ENCODE assay signal across 8 mouse cellular contexts in genomic region chr11:53478383-53479170, GRCm38 (mm10). TPM values are rescaled to one million over a fixed set of nuclear protein-coding genes. Genes with fewer than 3 reads are reported as not detected.
A peak's percentile ranks its signal among the peaks of the same experiment; 100 is the strongest.
DNase-seq lines count a peak whose midpoint lies in the region; ATAC-seq and TF ChIP-seq lines count a peak whose summit lies in the region.

No protein-coding gene starts in this region.

- peak overlapping the region; percentile 42 for H3K4me3 ChIP-seq in kidney, embryonic 14.5 days (ENCODE audit: low read length)
- peak overlapping the region; percentile 39 for H3K4me3 ChIP-seq in bone marrow macrophage, adult 2 months (ENCODE audit: insufficient read depth, low read length)
- peak overlapping the region; percentile 47 for H3K4me3 ChIP-seq in embryonic facial prominence, embryonic 14.5 days (ENCODE audit: low read depth, low read length)
- H3K4me3 ChIP-seq in neural tube, embryonic 14.5 days (ENCODE audit: low read depth, low read length): peak overlapping the region; percentile 41

- H3K27ac ChIP-seq in kidney, embryonic 14.5 days (ENCODE audit: low read depth, low read length): no peak overlapping the region
- H3K27ac ChIP-seq in bone marrow macrophage, adult 2 months (ENCODE audit: insufficient read depth, low read depth, low read length): no peak overlapping the region
- H3K27ac ChIP-seq in embryonic facial prominence, embryonic 14.5 days (replicated peaks; ENCODE audit: low read depth, low read length): no peak overlapping the region
- no peak overlapping the region for H3K27ac ChIP-seq in neural tube, embryonic 14.5 days (ENCODE audit: low read depth, low read length)

- DNase-seq in kidney, adult 8-10 months: no peak
- DNase-seq in embryonic facial prominence, embryonic 14.5 days (ENCODE audit: low spot score): no peak
- peak; percentile 33 to 54 for DNase-seq in kidney, postnatal 4 days
- no peak for DNase-seq in thymus, adult 18-20 months
- no peak for DNase-seq in lung, postnatal 4 days

- no peaks in the 10 kb centered on the region for H3K36me3 ChIP-seq in kidney, embryonic 14.5 days (ENCODE audit: control insufficient read depth, insufficient read depth, low read length)
- H3K36me3 ChIP-seq in embryonic facial prominence, embryonic 14.5 days (ENCODE audit: control insufficient read depth, insufficient read depth, low read length): no peaks in the 10 kb centered on the region
- no peaks in the 10 kb centered on the region for H3K36me3 ChIP-seq in neural tube, embryonic 14.5 days (ENCODE audit: control insufficient read depth, insufficient read depth, low read length)

- peaks cover 48% of the 10 kb centered on the region for H3K27me3 ChIP-seq in kidney, embryonic 14.5 days (ENCODE audit: control insufficient read depth, insufficient read depth, low read length)
- peaks cover 70% of the 10 kb centered on the region for H3K27me3 ChIP-seq in embryonic facial prominence, embryonic 14.5 days (replicated peaks; ENCODE audit: control insufficient read depth, insufficient read depth, low read length)
- H3K27me3 ChIP-seq in neural tube, embryonic 14.5 days (ENCODE audit: control insufficient read depth, insufficient read depth, low read length): peaks cover 33% of the 10 kb centered on the region

- H3K9me3 ChIP-seq in kidney, embryonic 14.5 days (ENCODE audit: control insufficient read depth, low read length): peaks cover 5% of the 10 kb centered on the region; the same call in 1 of the 2 replicates
- no peaks in the 10 kb centered on the region for H3K9me3 ChIP-seq in embryonic facial prominence, embryonic 14.5 days (ENCODE audit: control insufficient read depth, low read length)
- H3K9me3 ChIP-seq in neural tube, embryonic 14.5 days (ENCODE audit: control insufficient read depth, low read length): no peaks in the 10 kb centered on the region

- 5% methylated on average over 79 of the region's 79 CpGs for WGBS in kidney, embryonic 14.5 days
- 10% methylated on average over 43 of the region's 79 CpGs for WGBS in embryonic facial prominence, embryonic 14.5 days
- WGBS in neural tube, embryonic 14.5 days: 5% methylated on average over 75 of the region's 79 CpGs

- TF ChIP-seq POLR2A in bone marrow macrophage, adult 2 months (IDR thresholded peaks at IDR 0.05; ENCODE audit: borderline replicate concordance, low read depth, low read length): no peak

- H3K4me2 ChIP-seq in kidney, embryonic 14.5 days (replicated peaks; ENCODE audit: low read depth, low read length): peak overlapping the region; percentile 67
- peak overlapping the region; percentile 83 for H3K4me2 ChIP-seq in embryonic facial prominence, embryonic 14.5 days (ENCODE audit: low read depth, low read length)
- peak overlapping the region; percentile 77 for H3K4me2 ChIP-seq in neural tube, embryonic 14.5 days (ENCODE audit: low read depth, low read length)

- ATAC-seq in kidney, embryonic 14.5 days (ENCODE audit: low FRiP score, low TSS enrichment): peak; percentile 71
- peak; percentile 2; the same call in 1 of the 2 replicates for ATAC-seq in embryonic facial prominence, embryonic 14.5 days (ENCODE audit: low read depth)
- peak; percentile 55 for ATAC-seq in neural tube, embryonic 14.5 days (ENCODE audit: low read depth)

- peak overlapping the region; percentile 50 for H3K9ac ChIP-seq in kidney, embryonic 14.5 days (ENCODE audit: low read depth, low read length)
- H3K9ac ChIP-seq in embryonic facial prominence, embryonic 14.5 days (ENCODE audit: low read depth, low read length): peak overlapping the region; percentile 49
- H3K9ac ChIP-seq in neural tube, embryonic 14.5 days (replicated peaks; ENCODE audit: low read depth, low read length): peak overlapping the region; percentile 8; the same call in 1 of the 2 replicates

- TF ChIP-seq CTCF in bone marrow macrophage, adult 2 months (IDR thresholded peaks at IDR 0.05; ENCODE audit: low read depth, low read length): no peak

- H3K4me1 ChIP-seq in kidney, embryonic 14.5 days (ENCODE audit: control insufficient read depth, insufficient read depth, low read length): peaks cover 9% of the 10 kb centered on the region; the same call in 1 of the 2 replicates
- no peaks in the 10 kb centered on the region for H3K4me1 ChIP-seq in bone marrow macrophage, adult 2 months (ENCODE audit: control insufficient read depth, insufficient read depth, low read length)
- 0 out of 2 replicates have a peak, but pooled peaks cover 11% of the 10 kb centered on the region for H3K4me1 ChIP-seq in embryonic facial prominence, embryonic 14.5 days (ENCODE audit: control insufficient read depth, insufficient read depth, low read length)
- H3K4me1 ChIP-seq in neural tube, embryonic 14.5 days (ENCODE audit: control insufficient read depth, insufficient read depth, low read length): peaks cover 24% of the 10 kb centered on the region

RNA-seq across cellular contexts. Expression of gene Gm9945, which starts 1.4 kb away (rescaled TPM):
- not detected in 2 replicates for polyA plus RNA-seq in kidney, embryonic 14.5 days (2014; fragmentation: Nextera tagmentation; extraction: Ambion mirVana)
- not detected in 2 replicates for polyA plus RNA-seq in bone marrow macrophage, adult 2 months (2012; ENCODE audit: insufficient read depth, insufficient read length, missing spikeins)
- polyA plus RNA-seq in embryonic facial prominence, embryonic 14.5 days (2014; fragmentation: Nextera tagmentation; extraction: Ambion mirVana): not detected in 2 replicates
- polyA plus RNA-seq in neural tube, embryonic 14.5 days (2014; fragmentation: Nextera tagmentation; extraction: Ambion mirVana): 0.23 TPM in 1 of 2 replicates, not detected in the other

RNA-seq across cellular contexts. Expression of gene Sowaha, which starts 1.5 kb away (rescaled TPM):
- 0.09 and 0.14 TPM in 2 replicates for polyA plus RNA-seq in kidney, embryonic 14.5 days (2014; fragmentation: Nextera tagmentation; extraction: Ambion mirVana)
- polyA plus RNA-seq in bone marrow macrophage, adult 2 months (2012; ENCODE audit: insufficient read depth, insufficient read length, missing spikeins): not detected in 2 replicates
- 1.00 and 1.0 TPM in 2 replicates for polyA plus RNA-seq in embryonic facial prominence, embryonic 14.5 days (2014; fragmentation: Nextera tagmentation; extraction: Ambion mirVana)
- polyA plus RNA-seq in neural tube, embryonic 14.5 days (2014; fragmentation: Nextera tagmentation; extraction: Ambion mirVana): 0.66 and 1.1 TPM in 2 replicates

RNA-seq across cellular contexts. Expression of gene Gm9837, which starts 8.3 kb away (rescaled TPM):
- not detected in 2 replicates for polyA plus RNA-seq in kidney, embryonic 14.5 days (2014; fragmentation: Nextera tagmentation; extraction: Ambion mirVana)
- polyA plus RNA-seq in bone marrow macrophage, adult 2 months (2012; ENCODE audit: insufficient read depth, insufficient read length, missing spikeins): not detected in 2 replicates
- not detected in 2 replicates for polyA plus RNA-seq in embryonic facial prominence, embryonic 14.5 days (2014; fragmentation: Nextera tagmentation; extraction: Ambion mirVana)
- not detected in 2 replicates for polyA plus RNA-seq in neural tube, embryonic 14.5 days (2014; fragmentation: Nextera tagmentation; extraction: Ambion mirVana)

RNA-seq across cellular contexts. Expression of gene Shroom1, which starts 21.6 kb away (rescaled TPM):
- 1.2 and 1.9 TPM in 2 replicates for polyA plus RNA-seq in kidney, embryonic 14.5 days (2014; fragmentation: Nextera tagmentation; extraction: Ambion mirVana)
- 0.17 TPM in 1 of 2 replicates, not detected in the other for polyA plus RNA-seq in bone marrow macrophage, adult 2 months (2012; ENCODE audit: insufficient read depth, insufficient read length, missing spikeins)
- 2.9 and 4.0 TPM in 2 replicates for polyA plus RNA-seq in embryonic facial prominence, embryonic 14.5 days (2014; fragmentation: Nextera tagmentation; extraction: Ambion mirVana)
- 1.8 and 2.9 TPM in 2 replicates for polyA plus RNA-seq in neural tube, embryonic 14.5 days (2014; fragmentation: Nextera tagmentation; extraction: Ambion mirVana)

RNA-seq across cellular contexts. Expression of gene Gm10447, which starts 21.7 kb away (rescaled TPM):
- 0.16 TPM in 1 of 2 replicates, not detected in the other for polyA plus RNA-seq in kidney, embryonic 14.5 days (2014; fragmentation: Nextera tagmentation; extraction: Ambion mirVana)
- not detected in 2 replicates for polyA plus RNA-seq in bone marrow macrophage, adult 2 months (2012; ENCODE audit: insufficient read depth, insufficient read length, missing spikeins)
- polyA plus RNA-seq in embryonic facial prominence, embryonic 14.5 days (2014; fragmentation: Nextera tagmentation; extraction: Ambion mirVana): not detected in 2 replicates
- polyA plus RNA-seq in neural tube, embryonic 14.5 days (2014; fragmentation: Nextera tagmentation; extraction: Ambion mirVana): 0.14 TPM in 1 of 2 replicates, not detected in the other

Comparison
In these comparisons a context has a peak if more than half of its experiments do, and no peak if none do; other contexts are left out.
1. DNase-seq: peak in kidney, postnatal 4 days (2 of 2); none in kidney, adult 8-10 months (0 of 2), embryonic facial prominence, embryonic 14.5 days (single experiment), thymus, adult 18-20 months (0 of 2) and lung, postnatal 4 days (0 of 2).
2. ATAC-seq: peak in every context shown above with its lines; median percentile 71 in kidney, embryonic 14.5 days; 55 in neural tube, embryonic 14.5 days; 2 in embryonic facial prominence, embryonic 14.5 days.
3. Peak in every context shown above with its lines, with median percentiles within 50 percentile points of each other: H3K4me2 ChIP-seq, H3K4me3 ChIP-seq and H3K9ac ChIP-seq.